Mouse (Mus musculus) ES-Bruce4 (cell line): ENCODE measurements around the gene Pcare. TPM values are rescaled to one million over a fixed set of nuclear protein-coding genes. Genes with fewer than 3 reads are reported as not detected.

Source experiments
- H3K27ac ChIP-seq: 2 replicates; pipeline ENCODE4 v1.5.1; 2012; ENCODE audit warnings: low read length, inconsistent platforms; ENCODE audit not compliant: insufficient read depth
- H3K27me3 ChIP-seq: 2 replicates; pipeline ENCODE4 v1.6.1; 2012; ENCODE audit warnings: mild to moderate bottlenecking, low read length, inconsistent platforms; ENCODE audit not compliant: control insufficient read depth, poor library complexity, insufficient read depth, severe bottlenecking
- H3K36me3 ChIP-seq: 2 replicates; pipeline ENCODE4 v1.6.1; 2012; ENCODE audit warnings: inconsistent platforms, mild to moderate bottlenecking, low read length, moderate library complexity; ENCODE audit not compliant: control insufficient read depth, poor library complexity, insufficient read depth, severe bottlenecking
- H3K4me1 ChIP-seq: one replicate; pipeline ENCODE4 v1.8.1; 2011; ENCODE audit warnings: low read length; ENCODE audit not compliant: control insufficient read depth, insufficient read depth
- H3K4me3 ChIP-seq: 2 replicates; pipeline ENCODE4 v1.5.1; 2011; ENCODE audit warnings: low read depth, mild to moderate bottlenecking, low read length
- H3K9ac ChIP-seq: 2 replicates; pipeline ENCODE4 v1.6.1; 2012; ENCODE audit warnings: low read depth, mild to moderate bottlenecking, inconsistent platforms; ENCODE audit not compliant: poor library complexity, severe bottlenecking
- H3K9me3 ChIP-seq: replicated peaks from 2 replicates; pipeline ENCODE4 v1.6.1; 2012; ENCODE audit warnings: mild to moderate bottlenecking, low read length, inconsistent platforms; ENCODE audit not compliant: control insufficient read depth, poor library complexity, insufficient read depth, severe bottlenecking
- CTCF ChIP-seq: IDR thresholded peaks from one replicate; pipeline ENCODE4 v1.8.1; 2011; ENCODE audit warnings: low read depth, low read length
- EP300 ChIP-seq: IDR thresholded peaks from 2 replicates; pipeline ENCODE4 v1.6.1; 2011; ENCODE audit warnings: low read depth, low read length; ENCODE audit not compliant: insufficient read depth
- POLR2A ChIP-seq: IDR thresholded peaks from one replicate; pipeline ENCODE4 v1.8.1; 2011; ENCODE audit warnings: low read length; ENCODE audit not compliant: insufficient read depth
- polyA plus RNA-seq: library from polyadenylated mRNA; stranded (reverse); fragments of >200 nt; gene quantifications from 2 replicates; pipeline ENCODE4 v1.2.4, GENCODE M21; 2011; ENCODE audit warnings: low read depth; ENCODE audit not compliant: missing spikeins, insufficient read depth, insufficient read length

The Pcare gene
- polyA plus RNA-seq, 1 experiment: not detected

GRCm38 (mm10) chr17:71782699-71783365, 30.1 kb upstream of the Pcare start:
- H3K4me3 ChIP-seq: peak overlapping the region; percentile 80
- H3K4me1 ChIP-seq: no peaks in the 10 kb centered on the region
- no peak overlapping the region for H3K27ac ChIP-seq
- H3K36me3 ChIP-seq: no peaks in the 10 kb centered on the region
- TF ChIP-seq POLR2A: no peak
- no peak for TF ChIP-seq CTCF
- no peak for TF ChIP-seq EP300
- peaks cover 5% of the 10 kb centered on the region; the same call in 1 of the 2 replicates for H3K9me3 ChIP-seq
- no peaks in the 10 kb centered on the region for H3K27me3 ChIP-seq
- peak overlapping the region; percentile 76 for H3K9ac ChIP-seq

DNA sequence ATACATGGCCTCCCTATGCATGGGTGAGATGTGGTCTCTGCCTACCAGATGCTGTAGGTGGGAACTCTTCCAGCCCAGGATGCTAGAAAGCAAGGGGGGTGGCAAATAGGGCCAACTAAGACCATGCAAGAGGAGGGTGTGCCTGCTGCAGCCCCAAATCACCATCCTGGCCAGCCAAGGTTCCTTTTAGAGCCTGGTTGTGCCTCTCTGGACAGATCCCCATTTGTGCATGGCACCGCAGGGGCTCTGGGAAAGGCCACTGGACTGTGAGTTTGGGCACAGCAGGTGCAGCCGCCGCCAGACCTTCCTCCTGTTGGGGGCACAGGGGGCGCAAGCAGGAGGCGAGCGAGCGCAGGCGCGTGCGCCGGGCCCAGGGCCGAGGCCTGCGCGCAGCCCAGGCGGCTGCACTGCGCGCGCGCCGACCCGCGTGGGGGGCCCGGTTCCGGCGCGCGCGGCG, 29.6 kb upstream of the Pcare start:
- TF ChIP-seq CTCF (no peak), EP300 (no peak), POLR2A (no peak)
- Histone ChIP-seq H3K27ac (no peak overlapping the region), H3K9ac (peak overlapping the region; percentile 76), H3K9me3 (peaks cover 5% of the 10 kb centered on the region; the same call in 1 of the 2 replicates), H3K27me3 (no peaks in the 10 kb centered on the region), H3K36me3 (no peaks in the 10 kb centered on the region), H3K4me3 (peak overlapping the region; percentile 80), H3K4me1 (no peaks in the 10 kb centered on the region)

GRCm38 (mm10) chr17:71780945-71781344, 28.3 kb upstream of the Pcare start:
- Histone ChIP-seq H3K9me3 (peaks cover 5% of the 10 kb centered on the region; the same call in 1 of the 2 replicates), H3K4me3 (no peak overlapping the region), H3K4me1 (no peaks in the 10 kb centered on the region), H3K27ac (no peak overlapping the region), H3K27me3 (no peaks in the 10 kb centered on the region), H3K36me3 (no peaks in the 10 kb centered on the region), H3K9ac (no peak overlapping the region)
- TF ChIP-seq CTCF: no peak
- TF ChIP-seq POLR2A: no peak
- no peak for TF ChIP-seq EP300

DNA sequence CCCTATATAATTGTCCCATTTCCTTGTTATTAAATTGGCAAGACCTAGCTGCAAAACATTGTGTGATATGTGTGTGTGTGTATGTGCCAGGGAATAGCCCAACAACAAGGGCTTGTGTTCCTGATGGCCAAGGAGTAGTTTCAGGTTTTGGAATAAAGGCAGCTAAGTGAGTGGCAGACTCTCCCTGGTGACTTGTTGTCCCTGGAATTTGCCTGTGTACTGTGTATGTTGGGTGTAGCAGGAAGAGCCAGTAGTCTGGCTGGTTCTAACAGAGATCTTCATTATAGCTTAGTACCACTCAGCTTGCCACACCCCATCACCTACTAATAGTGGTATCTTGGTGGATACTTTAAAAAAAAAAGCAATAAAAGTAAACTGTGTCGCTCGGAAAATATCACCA, 27.8 kb upstream of the Pcare start:
- Histone ChIP-seq H3K4me1 (no peaks in the 10 kb centered on the region), H3K4me3 (no peak overlapping the region), H3K9ac (no peak overlapping the region), H3K9me3 (peaks cover 5% of the 10 kb centered on the region; the same call in 1 of the 2 replicates), H3K27ac (no peak overlapping the region), H3K36me3 (no peaks in the 10 kb centered on the region), H3K27me3 (no peaks in the 10 kb centered on the region)
- TF ChIP-seq EP300: no peak
- TF ChIP-seq POLR2A: no peak
- TF ChIP-seq CTCF: no peak

- no peak overlapping the region for H3K27ac ChIP-seq
- no peaks in the 10 kb centered on the region for H3K36me3 ChIP-seq
- H3K4me1 ChIP-seq: no peaks in the 10 kb centered on the region
- H3K27me3 ChIP-seq: no peaks in the 10 kb centered on the region
- TF ChIP-seq POLR2A (no peak), EP300 (no peak), CTCF (no peak)
- peaks cover 5% of the 10 kb centered on the region; the same call in 1 of the 2 replicates for H3K9me3 ChIP-seq
- H3K4me3 ChIP-seq: no peak overlapping the region
- H3K9ac ChIP-seq: no peak overlapping the region
Observed at GRCm38 (mm10) chr17:71778696-71779095, 26.0 kb upstream of the Pcare start.

GRCm38 (mm10) chr17:71775279-71775678, 22.6 kb upstream of the Pcare start:
- Histone ChIP-seq H3K4me3 (no peak overlapping the region), H3K4me1 (no peaks in the 10 kb centered on the region), H3K27ac (no peak overlapping the region), H3K9me3 (peaks cover 5% of the 10 kb centered on the region; the same call in 1 of the 2 replicates), H3K36me3 (no peaks in the 10 kb centered on the region), H3K9ac (no peak overlapping the region), H3K27me3 (no peaks in the 10 kb centered on the region)
- TF ChIP-seq EP300: no peak
- TF ChIP-seq CTCF: no peak
- TF ChIP-seq POLR2A: no peak
